Mouse (Mus musculus) kidney, postnatal 14 days (tissue): ENCODE data around the gene B3gnt8.
A peak's percentile ranks its signal among the peaks of the same experiment; 100 is the strongest.

ENCODE experiments used
- DNase-seq: peaks from one replicate; pipeline ENCODE4 v3.0.0; 2022; ENCODE audit warnings: mixed read lengths

The B3gnt8 gene

DNA sequence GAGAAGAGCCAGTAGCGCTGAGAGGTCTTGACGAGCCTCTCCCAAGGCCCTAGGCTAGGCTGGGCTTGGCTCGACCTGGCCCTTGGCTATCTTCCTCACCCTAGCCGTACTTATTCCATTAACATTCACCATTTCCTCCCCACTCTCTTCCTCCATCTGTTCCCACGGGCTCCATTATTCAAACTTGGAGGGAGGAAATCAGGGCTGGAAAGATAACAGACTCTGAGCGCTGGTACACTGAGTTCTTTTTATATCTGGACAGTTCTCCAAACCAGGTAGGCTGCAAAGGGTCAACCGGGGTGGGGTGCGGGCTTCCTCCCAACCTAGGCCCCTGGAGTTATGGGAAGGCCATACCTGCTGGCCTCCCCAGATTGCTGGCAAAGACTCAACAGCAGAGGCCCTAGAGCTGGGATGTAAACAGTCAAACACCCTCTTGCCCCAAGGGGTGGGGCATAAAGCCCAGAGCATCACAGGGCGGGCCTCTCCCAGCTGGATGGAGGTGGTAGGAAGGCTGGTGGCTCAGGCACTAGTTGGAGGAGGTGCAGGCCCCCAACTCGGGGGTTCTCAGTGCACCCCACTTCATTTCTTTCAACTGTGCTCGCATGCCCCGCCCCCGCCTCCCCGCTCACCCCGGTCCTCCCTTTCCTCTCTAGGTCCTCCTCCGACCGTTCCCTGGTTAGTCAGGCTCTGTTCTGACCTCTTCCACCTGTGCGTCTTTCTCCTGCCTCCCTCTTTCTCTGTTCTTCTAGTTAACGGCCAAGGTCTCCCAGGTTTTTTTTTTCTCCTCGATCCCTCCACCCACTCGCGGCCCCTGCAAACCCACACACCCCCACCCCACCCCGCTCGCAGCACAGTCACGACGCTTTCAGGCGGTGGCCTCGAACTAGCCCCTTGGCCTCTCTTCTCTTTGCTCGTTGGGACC is at the start of gene B3gnt8:
B3gnt8 (plus strand) TSS at position 146 of the 922 bp plus-strand sequence.
- DNase-seq = peak; percentile 64

DNA sequence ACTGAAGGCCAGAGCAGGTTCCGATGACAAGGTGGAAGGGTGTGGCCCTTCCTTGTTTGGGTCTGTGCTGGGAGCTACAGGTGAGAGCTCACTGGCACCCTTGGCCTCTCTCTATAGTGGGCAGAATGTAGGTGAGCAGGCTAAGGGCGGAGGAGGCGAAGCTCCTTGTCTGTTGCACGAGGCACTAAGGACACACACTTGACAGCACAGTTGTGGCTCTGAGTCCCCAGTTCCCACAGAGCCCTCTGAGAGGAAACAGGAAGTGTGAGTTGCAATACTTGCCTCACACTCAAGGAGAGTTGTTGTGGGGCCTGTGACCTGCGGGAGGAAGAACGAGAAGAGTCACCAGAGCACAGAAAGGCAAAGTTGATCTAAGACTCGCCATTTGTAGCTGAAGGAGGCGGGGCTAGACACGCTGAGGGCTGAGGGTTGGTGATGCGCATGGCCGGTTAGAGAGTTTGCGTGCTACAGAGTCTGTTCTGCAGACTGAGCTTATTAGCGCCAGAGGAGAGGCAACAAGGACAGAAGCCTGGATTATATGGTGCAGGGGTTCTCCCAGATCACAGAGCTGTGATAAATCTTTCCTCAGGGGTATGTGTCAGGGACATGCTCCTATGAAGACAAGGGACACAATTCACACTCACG is 49.5 kb upstream of the B3gnt8 start:
- peak; percentile 30 for DNase-seq

DNA sequence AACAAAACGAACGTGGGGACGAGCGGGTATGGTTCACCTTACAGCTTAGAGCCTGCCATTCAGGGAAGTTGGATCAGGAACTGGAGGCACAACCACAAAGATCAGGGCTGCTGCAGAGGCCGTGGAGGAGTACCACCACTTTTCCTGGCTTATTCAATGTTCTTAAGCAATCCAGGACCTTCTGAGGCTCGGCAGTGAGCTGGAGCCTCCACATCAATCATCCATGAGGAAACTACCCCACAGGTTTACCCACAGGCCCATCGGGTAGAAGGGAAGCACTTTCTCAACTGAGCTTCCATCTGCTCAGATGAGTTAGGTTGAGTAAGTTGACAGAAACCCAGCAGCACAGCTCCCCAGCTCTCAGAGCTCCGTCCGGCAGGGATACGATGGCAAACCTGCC is 47.0 kb upstream of the B3gnt8 start:
- DNase-seq = no peak

DNA sequence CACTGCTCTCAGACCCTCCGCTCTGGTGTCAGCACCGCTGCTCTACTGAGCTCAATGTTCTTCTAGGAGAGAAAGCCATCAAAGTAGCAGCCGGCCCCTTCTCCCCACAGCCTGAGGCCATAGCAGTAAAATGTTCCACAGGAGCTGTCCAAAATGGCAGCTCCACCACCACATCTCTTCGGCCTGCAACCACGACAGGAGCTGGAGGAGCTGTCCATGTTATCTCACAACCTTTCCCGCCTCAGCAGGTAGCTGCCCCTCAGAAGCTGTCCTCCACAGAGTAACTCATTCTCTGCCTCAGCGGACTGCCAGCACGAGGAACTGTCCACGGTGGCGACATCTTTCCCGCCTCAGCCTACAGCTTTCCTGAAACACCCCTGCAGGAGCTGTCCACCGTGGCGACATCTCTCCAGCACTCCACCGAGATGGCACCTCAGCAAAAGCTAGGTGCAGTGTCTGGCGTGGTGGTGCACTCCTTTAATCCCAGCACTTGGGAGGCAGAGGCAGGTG is 44.1 kb upstream of the B3gnt8 start:
- no peak for DNase-seq

DNA sequence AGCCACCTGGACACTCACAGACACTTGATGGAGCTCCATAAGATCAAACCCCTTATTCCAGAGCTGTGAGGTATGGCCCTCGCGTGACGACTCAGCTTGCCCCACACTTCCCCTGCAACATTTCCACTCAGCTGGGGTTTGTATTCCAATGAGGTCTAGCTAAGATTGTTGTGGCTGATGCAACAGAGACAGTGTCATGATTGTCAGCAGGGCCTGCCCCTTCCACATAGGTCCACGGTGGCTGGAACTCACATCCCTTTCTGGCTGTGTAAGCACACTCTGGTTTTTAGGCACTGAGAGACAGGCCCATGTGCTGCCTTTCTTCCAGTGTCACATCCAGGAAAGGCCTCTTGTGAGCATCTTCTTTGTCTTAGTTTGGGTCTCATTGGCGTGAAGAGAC is 41.8 kb upstream of the B3gnt8 start:
- DNase-seq = no peak

DNA sequence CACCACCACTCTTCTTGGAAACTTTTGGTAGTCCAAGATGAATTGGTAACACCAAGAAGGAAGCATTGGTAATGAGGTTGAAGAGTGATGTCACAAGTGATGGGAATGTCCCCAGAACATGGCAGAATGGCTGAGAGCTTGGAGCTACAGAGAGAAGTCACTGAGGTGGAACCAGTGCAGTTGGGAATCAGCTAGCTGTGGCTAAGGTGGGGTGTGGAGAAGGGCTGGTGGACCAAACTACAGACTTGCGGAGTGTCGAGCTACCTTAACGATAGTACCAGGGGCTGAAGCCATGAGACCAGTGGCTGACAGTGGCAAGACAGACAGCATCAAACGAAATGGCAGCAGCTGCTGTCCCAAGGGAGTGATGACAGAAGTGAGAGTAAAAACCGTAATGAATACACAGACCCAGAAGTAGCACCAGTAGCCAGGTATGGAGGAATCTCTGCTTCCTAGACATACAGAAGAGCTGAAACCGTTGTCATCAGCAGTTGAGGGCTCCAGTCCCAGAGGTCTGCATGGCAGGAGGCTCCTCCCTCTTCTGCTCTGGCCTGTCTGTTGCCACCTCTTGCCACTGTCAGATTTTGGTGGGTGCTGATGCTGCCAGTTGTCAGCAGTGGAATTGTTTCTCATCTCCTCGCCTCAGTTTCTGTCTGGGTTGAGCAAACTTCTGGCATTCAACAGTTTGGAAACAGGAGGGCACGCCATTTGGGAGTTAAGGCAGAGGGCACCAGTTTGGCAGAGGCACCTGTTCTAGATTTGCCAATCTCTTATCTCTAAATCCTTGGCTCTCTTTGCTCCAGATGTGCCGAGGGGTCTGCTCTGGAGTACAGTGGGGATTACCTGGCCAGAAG is 40.9 kb upstream of the B3gnt8 start:
- DNase-seq = no peak

DNA sequence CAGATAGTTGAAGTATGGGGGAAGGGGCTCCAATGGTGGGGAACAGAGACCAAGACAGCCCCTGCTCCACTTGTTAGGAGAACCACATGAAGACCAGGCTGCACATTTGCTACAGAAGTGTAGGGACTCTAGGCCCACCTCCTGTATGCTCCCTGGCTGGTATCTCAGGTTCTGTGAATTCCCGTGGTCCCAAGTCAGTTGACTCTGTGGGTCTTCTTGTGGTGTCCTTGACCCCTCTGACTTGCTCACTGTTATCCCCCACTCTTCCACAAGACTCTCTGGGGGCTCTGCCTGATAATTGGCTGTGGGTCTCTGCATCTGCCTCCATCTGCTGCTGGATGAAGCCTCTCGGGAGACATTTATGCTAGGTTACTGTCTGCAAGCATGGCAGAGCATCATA is 35.2 kb upstream of the B3gnt8 start:
- DNase-seq = no peak

DNA sequence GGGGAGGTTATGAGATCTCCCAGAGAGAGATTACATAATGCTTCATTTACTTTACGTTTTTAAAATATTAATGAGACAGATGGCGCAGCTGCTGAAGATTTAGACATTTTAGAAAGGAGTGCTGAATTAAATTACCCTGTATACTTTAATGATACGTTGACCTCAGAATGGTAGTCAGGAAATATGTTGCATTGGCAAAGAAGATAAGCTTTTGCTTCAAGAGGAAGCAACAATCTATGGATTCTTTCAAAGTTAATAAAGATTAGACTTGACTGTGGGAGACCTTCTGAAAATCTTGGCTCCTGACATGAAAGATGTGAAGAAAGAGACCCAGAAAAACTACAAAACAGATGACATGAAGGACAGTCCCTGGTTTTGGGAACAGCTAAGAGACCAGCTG is 32.6 kb upstream of the B3gnt8 start:
- DNase-seq = no peak

DNA sequence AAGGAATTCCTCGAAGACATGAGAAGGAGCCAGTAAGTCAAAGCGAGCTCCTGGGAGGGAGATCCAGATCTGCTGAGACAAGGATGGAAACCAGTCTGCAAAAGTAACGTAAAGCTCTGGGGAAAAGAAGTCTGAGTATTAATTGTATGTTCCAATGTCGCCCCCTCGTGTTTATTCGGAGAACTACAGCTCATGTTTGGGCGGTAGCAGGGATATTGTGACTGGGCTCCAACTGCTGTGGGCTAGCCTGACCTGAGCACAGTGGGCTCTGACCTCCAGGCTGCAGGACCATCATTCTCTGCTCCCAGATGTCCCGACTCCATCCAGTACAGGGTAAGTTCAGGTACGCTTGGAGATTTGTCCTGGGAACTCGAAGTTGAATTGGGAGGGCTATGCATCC is 26.8 kb upstream of the B3gnt8 start:
- DNase-seq = peak; percentile 81

DNA sequence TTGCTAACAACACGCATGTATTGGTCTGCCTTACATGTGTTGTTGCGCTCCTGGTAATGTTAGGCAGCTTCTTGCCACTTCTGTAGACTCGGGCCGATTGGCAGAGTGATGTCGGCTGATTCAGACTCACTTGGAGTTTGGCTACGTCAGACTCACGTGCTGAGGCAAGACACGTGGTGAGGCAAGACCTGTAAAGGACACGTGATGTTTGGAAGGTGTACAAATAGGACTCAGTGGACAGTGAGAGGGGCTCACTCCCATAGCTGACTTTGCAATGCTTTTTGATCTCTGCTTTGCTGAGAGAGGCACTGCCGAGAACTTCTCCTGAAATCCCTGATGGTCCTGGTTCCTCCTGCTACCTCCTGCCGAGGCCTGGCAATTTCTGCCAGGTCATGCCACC is 25.8 kb upstream of the B3gnt8 start:
- no peak for DNase-seq

DNA sequence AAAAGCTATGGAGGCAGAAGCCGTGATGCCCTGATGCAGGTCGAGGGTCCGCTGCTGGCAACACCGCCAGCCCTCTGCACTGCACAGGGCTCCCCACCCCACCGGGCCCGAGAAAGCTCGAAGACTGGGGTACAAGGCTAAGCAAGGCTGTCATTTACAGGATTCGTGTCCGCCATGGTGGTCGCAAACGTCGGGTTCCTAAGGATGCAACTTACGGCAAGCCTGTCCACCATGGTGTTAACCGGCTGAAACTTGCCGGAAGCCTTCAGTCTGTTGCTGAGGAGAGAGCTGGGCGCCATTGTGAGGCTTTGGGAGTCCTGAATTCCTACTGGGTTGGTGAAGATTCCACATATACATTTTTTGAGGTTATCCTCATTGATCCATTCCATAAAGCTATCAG is 25.1 kb upstream of the B3gnt8 start:
- DNase-seq = no peak

DNA sequence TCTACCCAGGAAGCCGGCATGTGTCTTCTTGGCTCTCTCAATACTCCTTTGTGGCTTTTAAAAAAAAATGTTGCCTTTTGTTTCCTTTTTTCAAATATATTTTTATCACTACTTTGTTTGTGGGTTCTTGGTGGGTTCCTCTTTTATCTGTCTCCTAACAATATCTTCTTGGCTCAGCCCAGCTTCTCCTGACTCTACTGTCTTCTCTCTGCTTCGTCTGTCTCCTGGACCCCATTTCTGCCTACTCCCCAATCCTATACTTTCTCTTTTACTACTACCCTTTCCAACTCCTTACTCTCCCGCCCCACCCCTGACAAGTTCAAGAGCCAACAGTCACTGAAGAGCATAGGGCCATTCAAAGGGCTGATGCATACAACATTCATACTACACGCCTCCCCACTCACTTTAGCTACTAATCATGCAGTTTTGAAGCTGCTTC is 19.8 kb upstream of the B3gnt8 start:
- DNase-seq = no peak

DNA sequence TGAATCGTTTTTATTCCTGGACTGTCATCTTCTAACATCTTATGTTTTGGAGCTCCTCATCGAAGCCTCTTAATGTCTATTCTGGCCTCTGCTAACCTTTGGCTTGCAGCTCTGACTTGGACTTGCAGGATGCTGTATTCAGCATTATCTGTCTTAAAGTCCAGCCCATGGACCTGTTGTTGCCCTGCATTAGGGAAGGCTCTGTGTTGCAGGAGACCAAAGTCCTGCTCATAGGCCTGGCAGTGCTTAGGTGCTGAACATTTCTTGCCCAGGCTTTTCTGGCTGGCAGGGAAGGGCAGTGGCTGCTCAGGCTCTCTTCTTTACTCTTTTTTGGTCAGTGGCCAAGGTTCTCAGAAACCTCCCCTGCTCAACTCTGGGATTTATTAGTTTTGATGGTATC is 19.3 kb upstream of the B3gnt8 start:
- peak; percentile 81 for DNase-seq

DNA sequence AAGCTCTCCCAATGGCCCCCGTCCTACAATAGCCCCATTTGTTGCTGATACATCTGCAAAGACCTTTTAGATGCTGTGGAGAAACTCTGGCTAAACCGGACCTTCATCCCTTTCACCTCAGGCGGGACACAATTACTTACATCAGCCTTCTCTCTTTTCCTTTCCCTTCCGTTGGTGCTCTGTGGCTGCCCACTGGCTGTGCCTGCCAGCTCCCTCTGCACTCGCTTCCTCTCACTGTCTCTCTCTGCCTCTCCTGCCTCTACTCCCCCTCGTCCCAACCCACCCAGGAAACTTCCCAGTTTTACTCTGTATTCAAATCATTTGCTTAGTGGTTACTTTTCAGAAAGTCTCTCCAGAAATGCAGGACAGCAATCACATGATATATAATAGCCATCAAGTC is 16.4 kb upstream of the B3gnt8 start:
- DNase-seq = no peak

DNA sequence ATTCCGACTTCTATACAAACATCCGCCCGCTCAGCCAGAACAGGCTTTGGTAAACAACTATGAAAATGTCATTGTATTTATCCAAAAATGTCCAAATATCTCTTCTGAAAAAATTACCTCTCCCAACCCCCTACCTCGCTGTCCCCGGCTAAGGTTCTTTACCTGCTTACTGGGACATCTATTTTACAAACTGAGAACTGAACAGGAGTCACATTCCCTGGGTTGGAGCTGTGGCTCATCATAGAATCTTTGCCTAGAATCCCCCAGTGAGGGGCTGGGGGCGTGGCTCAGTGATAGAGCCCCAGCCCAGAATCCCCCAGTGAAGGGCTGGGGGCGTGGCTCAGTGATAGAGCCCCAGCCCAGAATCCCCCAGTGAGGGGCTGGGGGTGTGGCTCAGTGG is 15.0 kb upstream of the B3gnt8 start:
- DNase-seq = no peak

DNA sequence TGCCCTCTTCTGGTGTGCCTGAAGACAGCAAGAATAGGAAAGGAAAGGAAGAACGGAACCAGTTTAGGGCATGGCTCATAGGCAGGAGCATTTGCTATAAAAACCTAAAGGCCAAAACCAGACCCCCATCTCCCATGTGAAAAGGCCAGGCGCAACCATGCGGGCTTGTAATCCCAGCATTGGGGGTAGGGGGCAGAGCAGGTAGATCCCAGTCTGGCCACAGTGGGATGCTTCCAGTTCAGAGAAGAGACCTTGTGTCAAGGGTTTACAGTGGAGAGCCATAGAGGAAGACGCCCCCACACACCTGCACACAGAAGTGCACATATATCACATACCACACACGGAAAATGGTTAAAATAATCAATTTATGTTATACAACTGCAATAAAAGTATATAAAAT is 12.4 kb upstream of the B3gnt8 start:
- DNase-seq = no peak

DNA sequence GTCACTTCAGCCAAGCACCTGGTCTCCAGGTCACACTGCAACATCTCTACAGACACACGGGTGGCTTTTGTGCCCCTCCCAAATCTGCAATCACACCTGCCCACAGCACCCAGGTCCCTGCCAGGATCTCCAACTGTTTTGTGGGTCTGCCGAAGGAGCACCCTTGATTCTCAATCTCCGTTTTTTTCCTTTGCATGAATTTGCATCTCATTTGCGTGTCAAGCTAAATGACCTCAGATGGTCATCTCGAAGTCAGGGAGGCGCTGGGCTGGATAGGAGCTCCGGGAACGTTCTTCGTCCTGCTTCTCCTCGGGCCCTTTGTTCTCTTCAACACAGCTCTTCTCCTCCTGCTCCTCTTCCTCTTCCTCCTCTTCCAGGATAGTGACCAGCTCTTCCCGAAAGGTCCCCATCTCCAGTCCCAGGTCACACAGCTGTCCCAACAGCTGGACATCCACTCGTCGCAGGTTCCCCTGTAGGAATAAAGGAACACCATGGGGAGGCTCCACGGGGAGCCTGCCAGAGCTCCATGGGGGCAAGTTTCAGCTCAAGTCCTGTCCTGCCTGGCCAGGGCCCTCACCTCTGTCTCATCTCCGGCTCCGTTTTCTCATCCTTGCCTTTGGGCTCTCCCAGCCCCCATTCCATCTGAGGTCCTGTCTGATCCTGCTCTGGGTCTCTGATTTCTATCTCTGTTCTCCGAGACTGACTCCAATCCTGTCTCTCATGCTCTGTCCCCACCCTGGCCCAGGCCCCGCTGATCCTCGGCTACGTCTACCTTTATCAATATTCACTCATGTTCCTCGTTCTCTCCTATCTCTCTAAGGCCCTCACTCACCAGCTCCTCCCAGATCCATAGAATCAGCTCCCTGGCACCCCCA is 11.4 kb upstream of the B3gnt8 start:
- peak; percentile 24 for DNase-seq

DNA sequence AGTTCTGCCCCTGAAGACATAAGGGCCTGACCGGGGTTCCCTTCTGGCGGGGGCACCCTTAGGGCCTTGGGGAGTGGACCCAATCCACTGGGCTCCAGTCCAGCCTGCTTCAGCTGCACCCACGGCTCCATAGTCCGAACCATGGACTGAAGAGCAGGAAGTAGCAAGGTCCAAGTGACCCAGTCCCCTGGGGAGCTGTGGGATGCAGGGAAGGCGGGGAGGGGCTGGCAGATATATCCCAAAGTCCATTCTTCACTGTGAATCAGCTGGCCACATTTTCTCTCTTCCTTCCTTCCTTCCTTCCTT is 10.8 kb upstream of the B3gnt8 start, which contains the start of gene Erich4:
Erich4 (minus strand) TSS at position 187 of the 306 bp plus-strand sequence.
- DNase-seq = peak; percentile 88

DNA sequence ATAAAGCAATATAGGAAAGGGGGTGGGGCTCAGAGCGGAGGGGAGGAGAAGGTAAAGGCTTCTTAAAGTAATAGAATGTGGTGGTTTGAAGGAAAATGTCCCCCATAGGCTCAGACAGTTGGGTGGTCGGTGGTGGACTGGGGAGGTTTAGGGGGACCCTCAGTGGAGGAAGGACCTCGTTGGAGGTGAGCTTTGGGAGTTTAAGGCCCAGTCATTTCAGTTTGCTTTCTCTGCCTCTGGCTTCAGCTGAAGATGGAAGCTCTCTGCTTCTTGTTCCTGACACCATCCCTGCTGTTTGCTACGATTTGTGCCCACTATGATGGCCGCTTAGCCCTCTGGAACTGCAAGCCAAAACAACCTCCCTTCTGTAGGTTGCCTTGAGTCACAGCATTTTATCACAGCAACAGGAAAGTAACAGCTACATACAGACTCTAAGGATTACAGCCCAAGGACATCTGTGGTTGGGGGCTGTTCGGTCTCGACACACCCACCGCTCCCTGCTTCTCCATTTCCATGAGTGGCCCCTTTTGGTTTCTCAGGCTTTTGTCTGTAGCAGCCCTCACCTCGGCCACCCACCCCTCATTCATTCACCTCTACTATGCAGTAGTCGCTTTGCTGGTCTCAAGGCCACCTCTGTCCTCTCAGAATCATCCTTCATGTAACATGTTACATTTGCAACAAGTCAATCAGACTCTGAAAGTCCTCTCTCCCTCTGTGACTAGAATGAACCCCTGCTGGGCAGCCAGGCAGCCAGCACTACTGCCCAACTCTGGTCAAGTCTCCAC is 8.9 kb upstream of the B3gnt8 start:
- no peak for DNase-seq

DNA sequence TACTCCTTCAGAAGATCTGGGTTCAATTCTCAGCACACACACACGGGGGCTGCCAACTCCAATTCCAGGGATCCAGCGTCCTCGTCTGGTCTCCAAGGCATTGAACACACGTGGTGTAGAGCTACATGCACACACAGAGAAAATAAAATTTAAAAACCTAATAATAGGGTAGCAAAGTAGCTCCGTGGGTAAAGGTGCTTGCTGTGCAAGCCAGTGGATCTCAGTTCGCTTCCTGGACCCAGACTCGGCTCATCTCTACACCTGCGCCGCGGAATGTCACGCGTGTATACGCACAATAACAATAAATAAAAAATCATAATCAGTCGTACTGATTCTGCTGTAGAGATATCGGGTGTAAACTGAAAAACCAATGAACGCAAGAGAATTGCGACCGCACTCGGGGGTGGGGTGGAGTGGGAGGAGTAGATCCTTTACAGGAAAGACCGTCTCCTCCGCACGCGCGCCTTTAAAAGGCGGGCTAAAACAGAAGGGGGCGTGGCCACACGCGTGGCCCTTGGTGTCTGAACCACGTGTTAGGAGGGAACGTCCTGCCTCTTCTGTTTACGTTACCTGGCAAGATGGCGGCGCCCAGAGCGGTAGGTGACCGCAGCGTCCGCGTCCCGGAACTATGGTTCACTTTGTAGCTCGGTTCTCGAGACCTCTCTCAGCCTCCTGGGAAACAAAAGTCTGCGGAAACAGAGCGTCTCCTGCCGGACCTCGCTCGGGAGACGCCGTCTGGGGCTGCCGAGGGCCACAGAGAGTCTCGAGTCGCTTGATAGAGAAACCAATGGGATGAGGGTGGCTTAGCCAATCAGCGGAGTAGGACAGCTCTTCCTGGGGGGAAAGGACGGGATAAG is 7.4 kb upstream of the B3gnt8 start, which contains the start of gene Dmac2:
Dmac2 (plus strand) TSS at position 550 of the 857 bp plus-strand sequence.
- peak; percentile 97 for DNase-seq

DNA sequence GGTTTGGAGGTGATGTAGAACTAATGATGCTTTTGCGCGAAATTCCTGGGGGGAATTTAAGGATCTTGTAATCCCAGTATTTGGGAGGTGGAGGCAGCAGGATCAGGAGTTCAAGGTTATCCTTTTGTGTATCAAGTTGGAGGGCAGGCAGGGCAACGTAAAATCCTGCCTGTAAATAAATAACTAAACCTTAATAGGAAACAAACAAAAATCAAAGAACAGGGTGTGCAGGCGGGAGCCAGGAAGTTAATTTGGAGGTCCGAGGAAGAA is 6.8 kb upstream of the B3gnt8 start:
- DNase-seq = no peak
